Mouse (Mus musculus) midbrain, embryonic 10.5 days (tissue): ENCODE results near the gene Rad23b. TPM values are rescaled to one million over a fixed set of nuclear protein-coding genes. Genes with fewer than 3 reads are reported as not detected.

Experiments
- DNase-seq: peaks from one replicate; pipeline ENCODE4 v3.0.0-alpha.2; 2017; ENCODE audit warnings: low spot score
- H3K27ac ChIP-seq: fragments of 300-500 bp; sonication (generic); replicated peaks from 2 replicates; pipeline ENCODE4 v1.5.1; 2016; ENCODE audit warnings: mild to moderate bottlenecking
- H3K27me3 ChIP-seq: fragments of 300-500 bp; sonication (generic); 2 replicates; pipeline ENCODE4 v1.6.1; 2016; ENCODE audit warnings: low read depth, mild to moderate bottlenecking; ENCODE audit not compliant: poor library complexity, severe bottlenecking
- H3K36me3 ChIP-seq: fragments of 300-500 bp; sonication (generic); 2 replicates; pipeline ENCODE4 v1.6.1; 2016; ENCODE audit warnings: mild to moderate bottlenecking, moderate library complexity
- H3K4me1 ChIP-seq: fragments of 300-500 bp; sonication (generic); 2 replicates; pipeline ENCODE4 v1.6.1; 2016
- H3K4me3 ChIP-seq: fragments of 300-500 bp; sonication (generic); 2 replicates; pipeline ENCODE4 v1.5.1; 2016; ENCODE audit warnings: mild to moderate bottlenecking, moderate library complexity
- H3K9me3 ChIP-seq: fragments of 300-500 bp; sonication (generic); replicated peaks from 2 replicates; pipeline ENCODE4 v1.6.1; 2016; ENCODE audit warnings: mild to moderate bottlenecking
- WGBS: fragments of 180-500 bp; shearing (Covaris S2); methylation state at CpG from one replicate; pipeline ENCODE4 v1.1.7; 2016; 5-methylcytosine and 5-hydroxymethylcytosine counted together
- polyA plus RNA-seq: library from polyadenylated mRNA; unstranded; fragments of >200 nt; fragmentation: Nextera tagmentation; extraction: Ambion mirVana; gene quantifications from 2 replicates; pipeline ENCODE4 v1.2.1, GENCODE M21; 2016

Rad23b gene
- polyA plus RNA-seq, 1 experiment from 2014 or later = 91.4 TPM

DNA sequence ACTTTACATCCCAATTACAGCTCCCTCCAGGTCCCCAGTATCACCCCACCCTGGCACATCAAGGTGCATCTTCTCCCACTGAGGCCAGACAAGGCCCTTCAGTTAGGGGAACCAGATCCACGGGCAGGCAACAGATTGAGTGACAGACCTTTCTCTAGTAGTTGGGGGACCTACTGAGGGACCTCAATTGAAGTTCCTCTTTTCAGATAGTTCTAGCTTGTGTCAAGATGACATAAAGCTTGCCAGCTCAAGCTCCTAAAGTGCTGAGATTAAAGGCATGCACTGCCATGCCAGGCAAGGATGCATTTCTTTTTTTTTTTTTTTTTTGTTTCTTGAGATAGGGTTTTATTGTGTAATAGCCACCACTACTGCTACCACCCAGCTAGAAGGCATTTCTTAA is 16.2 kb downstream of the Rad23b start:
- no peak for DNase-seq
- 83% methylated on average over 1 of the region's 1 CpGs for WGBS
- Histone ChIP-seq H3K9me3 (peaks cover 3% of the 10 kb centered on the region; the same call in 1 of the 2 replicates), H3K36me3 (peaks cover 65% of the 10 kb centered on the region), H3K27me3 (no peaks in the 10 kb centered on the region), H3K4me3 (no peak overlapping the region), H3K27ac (no peak overlapping the region), H3K4me1 (no peaks in the 10 kb centered on the region)

DNA sequence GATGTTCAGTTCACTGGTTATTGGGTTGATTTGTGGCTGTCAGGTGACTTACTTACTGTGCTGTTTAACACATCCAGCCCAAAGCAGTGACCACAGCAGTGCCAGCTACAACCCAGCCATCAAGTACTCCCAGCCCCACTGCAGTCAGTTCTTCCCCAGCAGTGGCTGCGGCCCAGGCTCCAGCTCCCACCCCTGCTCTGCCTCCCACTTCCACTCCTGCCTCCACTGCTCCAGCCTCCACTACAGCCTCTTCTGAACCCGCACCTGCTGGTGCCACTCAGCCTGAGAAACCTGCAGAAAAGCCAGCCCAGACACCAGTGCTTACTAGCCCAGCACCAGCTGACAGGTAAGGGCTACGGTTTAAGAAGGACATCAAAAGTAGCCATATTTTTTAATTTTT is 20.3 kb downstream of the Rad23b start:
- Histone ChIP-seq H3K27ac (no peak overlapping the region), H3K4me1 (no peaks in the 10 kb centered on the region), H3K9me3 (no peaks in the 10 kb centered on the region), H3K27me3 (no peaks in the 10 kb centered on the region), H3K36me3 (peaks cover 71% of the 10 kb centered on the region), H3K4me3 (no peak overlapping the region)
- WGBS = 98% methylated on average over 3 of the region's 3 CpGs
- no peak for DNase-seq

GRCm38 (mm10) chr4:55371355-55371754 is 21.5 kb downstream of the Rad23b start:
- Histone ChIP-seq H3K27ac (no peak overlapping the region), H3K4me3 (no peak overlapping the region), H3K4me1 (no peaks in the 10 kb centered on the region), H3K9me3 (no peaks in the 10 kb centered on the region), H3K36me3 (peaks cover 82% of the 10 kb centered on the region), H3K27me3 (no peaks in the 10 kb centered on the region)
- WGBS = 90% methylated on average over 7 of the region's 7 CpGs
- no peak for DNase-seq

DNA sequence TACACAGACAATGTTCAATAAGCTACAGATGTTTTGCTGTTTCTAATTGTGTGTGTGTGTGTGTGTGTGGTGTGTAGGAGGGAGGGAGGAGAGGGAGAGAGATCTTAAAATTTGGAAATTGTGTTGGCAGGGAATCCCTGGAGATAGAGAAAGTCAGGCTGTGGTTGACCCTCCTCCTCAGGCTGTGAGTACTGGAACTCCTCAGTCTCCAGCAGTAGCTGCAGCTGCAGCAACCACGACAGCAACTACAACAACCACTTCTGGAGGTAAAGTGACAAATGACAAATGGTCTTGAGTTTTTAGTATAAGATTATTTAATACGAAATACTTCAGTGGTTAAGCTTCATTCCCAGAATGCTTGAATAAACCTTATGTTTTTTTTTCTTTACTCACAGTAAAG is 32.5 kb downstream of the Rad23b start:
- no peak overlapping the region for H3K27ac ChIP-seq
- DNase-seq = no peak
- 93% methylated on average over 2 of the region's 2 CpGs for WGBS

GRCm38 (mm10) chr4:55386768-55387167 is 36.9 kb downstream of the Rad23b start:
- Histone ChIP-seq H3K4me3 (no peak overlapping the region), H3K27ac (no peak overlapping the region), H3K9me3 (no peaks in the 10 kb centered on the region), H3K27me3 (no peaks in the 10 kb centered on the region), H3K36me3 (peaks cover 87% of the 10 kb centered on the region), H3K4me1 (no peaks in the 10 kb centered on the region)
- 90% methylated on average over 2 of the region's 2 CpGs for WGBS
- DNase-seq = no peak

More for the DNA sequence above, 32.5 kb downstream of the Rad23b start:
- no peaks in the 10 kb centered on the region for H3K9me3 ChIP-seq
- no peak overlapping the region for H3K4me3 ChIP-seq
- H3K4me1 ChIP-seq = no peaks in the 10 kb centered on the region
- H3K27me3 ChIP-seq = no peaks in the 10 kb centered on the region
- H3K36me3 ChIP-seq = peaks cover 98% of the 10 kb centered on the region

DNA sequence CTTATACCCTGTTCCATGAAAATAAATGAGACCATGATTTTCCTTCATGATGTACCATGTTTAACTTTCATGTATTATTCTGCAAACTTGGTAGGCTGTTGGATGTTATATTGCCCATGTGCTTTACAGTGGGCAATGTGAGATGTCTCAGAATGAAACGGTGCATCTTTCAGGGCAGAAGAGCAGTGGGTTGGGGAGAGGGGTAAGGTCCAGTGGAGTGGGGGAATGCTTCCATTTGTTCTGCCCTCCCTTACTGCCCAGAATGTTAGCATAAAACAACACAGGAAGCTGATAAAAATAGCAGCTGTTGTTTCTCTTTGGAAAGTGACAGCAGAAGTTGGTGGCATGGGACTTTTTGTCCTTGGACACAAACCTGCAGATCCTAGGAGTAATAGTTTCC is 41.6 kb downstream of the Rad23b start:
- Histone ChIP-seq H3K36me3 (peaks cover 52% of the 10 kb centered on the region), H3K4me3 (no peak overlapping the region), H3K4me1 (no peaks in the 10 kb centered on the region), H3K27me3 (no peaks in the 10 kb centered on the region), H3K9me3 (no peaks in the 10 kb centered on the region), H3K27ac (no peak overlapping the region)
- no peak for DNase-seq
- 85% methylated on average over 1 of the region's 1 CpGs for WGBS

DNA sequence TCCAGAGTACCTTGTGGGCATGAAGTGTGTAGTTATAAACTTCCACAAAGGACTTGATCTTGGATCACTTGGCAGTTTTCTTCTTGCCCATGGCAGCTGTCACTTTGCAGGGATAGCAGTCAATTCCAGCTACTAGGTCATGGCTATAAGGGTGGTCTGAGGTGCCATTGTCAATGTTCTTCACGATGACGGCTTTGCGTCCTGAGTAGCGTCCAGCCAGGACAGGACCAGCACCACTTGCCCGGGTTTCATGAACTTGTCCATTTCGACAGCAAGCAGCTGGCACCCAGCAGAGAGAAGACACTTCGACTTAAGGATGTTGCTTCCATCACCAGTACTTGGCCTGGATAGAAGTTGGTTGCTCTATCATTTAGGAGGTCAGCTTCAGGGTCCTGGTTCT is 42.6 kb downstream of the Rad23b start:
- peak; percentile 10 for DNase-seq
- no peaks in the 10 kb centered on the region for H3K4me1 ChIP-seq
- no peak overlapping the region for H3K4me3 ChIP-seq
- H3K36me3 ChIP-seq = peaks cover 43% of the 10 kb centered on the region
- 92% methylated on average over 7 of the region's 7 CpGs for WGBS
- no peaks in the 10 kb centered on the region for H3K27me3 ChIP-seq
- H3K9me3 ChIP-seq = no peaks in the 10 kb centered on the region
- no peak overlapping the region for H3K27ac ChIP-seq

DNA sequence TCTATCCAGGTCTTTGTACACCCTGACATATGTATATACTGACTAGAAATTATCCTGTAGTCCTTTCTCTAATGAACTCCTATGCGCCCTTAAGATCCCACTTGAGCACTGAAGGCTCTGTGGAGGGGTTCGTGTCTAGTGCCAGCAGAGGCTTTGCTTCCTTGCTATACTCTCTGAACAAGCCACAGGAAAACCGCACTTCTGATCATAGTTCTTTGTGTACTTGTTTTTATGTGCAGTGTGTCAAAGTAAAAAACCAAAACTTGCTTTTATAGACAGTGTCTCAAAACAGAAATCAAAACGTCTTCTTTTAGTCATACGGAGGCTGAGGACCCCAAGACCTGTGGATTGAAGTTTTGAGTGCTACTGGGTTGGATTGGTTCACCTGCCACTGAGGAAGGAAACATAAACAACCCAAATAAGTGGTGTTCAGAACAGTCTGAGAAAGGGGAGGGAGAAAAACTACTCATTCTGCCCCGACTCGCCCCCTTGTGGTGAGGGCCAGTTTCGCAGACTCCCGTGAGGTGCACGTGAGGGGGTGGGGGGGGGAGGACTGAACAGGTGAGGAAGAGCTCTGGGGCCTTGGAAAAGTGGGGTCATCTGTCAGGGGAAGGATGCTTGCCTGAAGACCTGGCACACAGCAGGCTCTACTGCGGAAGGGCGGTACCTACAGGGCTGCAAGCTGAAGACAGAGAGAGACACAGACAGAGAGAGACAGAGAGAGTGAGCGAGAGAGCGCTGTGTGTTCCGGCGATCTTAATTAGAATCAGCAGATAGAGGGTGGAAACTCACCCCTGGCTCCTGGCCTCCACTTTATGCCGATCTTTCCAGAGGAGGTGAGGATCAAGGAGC is 48.3 kb downstream of the Rad23b start:
- Histone ChIP-seq H3K9me3 (no peaks in the 10 kb centered on the region; the same call in 1 of the 2 replicates), H3K4me1 (peaks cover 10% of the 10 kb centered on the region; the same call in 1 of the 2 replicates), H3K4me3 (no peak overlapping the region), H3K27me3 (no peaks in the 10 kb centered on the region), H3K27ac (no peak overlapping the region), H3K36me3 (no peaks in the 10 kb centered on the region)
- peak; percentile 29 for DNase-seq
- WGBS = 47% methylated on average over 17 of the region's 17 CpGs

- Histone ChIP-seq H3K27ac (no peak overlapping the region), H3K9me3 (no peaks in the 10 kb centered on the region; the same call in 1 of the 2 replicates), H3K4me1 (peaks cover 10% of the 10 kb centered on the region; the same call in 1 of the 2 replicates), H3K4me3 (no peak overlapping the region), H3K27me3 (no peaks in the 10 kb centered on the region), H3K36me3 (no peaks in the 10 kb centered on the region)
- no peak for DNase-seq
- WGBS = 93% methylated on average over 11 of the region's 11 CpGs
Measured at GRCm38 (mm10) chr4:55398901-55399300, 49.1 kb downstream of the Rad23b start.

GRCm38 (mm10) chr4:55405329-55405728 is 55.5 kb downstream of the Rad23b start:
- no peaks in the 10 kb centered on the region; the same call in 1 of the 2 replicates for H3K9me3 ChIP-seq
- peaks cover 4% of the 10 kb centered on the region; the same call in 1 of the 2 replicates for H3K4me1 ChIP-seq
- no peak overlapping the region for H3K4me3 ChIP-seq
- 0 out of 2 replicates have a peak, but pooled peaks cover 3% of the 10 kb centered on the region for H3K27me3 ChIP-seq
- no peak overlapping the region for H3K27ac ChIP-seq
- DNase-seq = no peak
- no peaks in the 10 kb centered on the region for H3K36me3 ChIP-seq
- 52% methylated on average over 3 of the region's 3 CpGs for WGBS

DNA sequence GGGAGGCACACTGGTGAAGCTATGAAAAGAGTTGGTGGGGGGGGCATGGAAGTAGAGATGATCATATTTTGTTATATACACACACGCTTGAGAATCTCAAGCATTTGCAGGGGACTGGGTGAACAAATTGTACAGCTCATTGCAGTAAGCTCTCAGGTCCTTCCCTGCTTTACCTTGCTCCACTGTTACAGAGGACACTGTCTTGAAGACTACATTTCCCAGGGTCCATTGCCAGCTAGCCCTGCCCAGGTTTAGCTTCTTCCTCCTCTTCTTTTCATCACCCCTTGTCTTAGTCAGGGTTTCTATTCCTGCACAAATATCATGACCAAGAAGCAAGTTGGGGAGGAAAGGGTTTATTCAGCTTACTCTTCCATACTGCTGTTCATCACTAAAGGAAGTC is 56.7 kb downstream of the Rad23b start:
- H3K27me3 ChIP-seq = 0 out of 2 replicates have a peak, but pooled peaks cover 3% of the 10 kb centered on the region
- no peak overlapping the region for H3K4me3 ChIP-seq
- peaks cover 4% of the 10 kb centered on the region; the same call in 1 of the 2 replicates for H3K4me1 ChIP-seq
- H3K27ac ChIP-seq = no peak overlapping the region
- WGBS = 94% methylated on average over 1 of the region's 1 CpGs
- H3K9me3 ChIP-seq = no peaks in the 10 kb centered on the region; the same call in 1 of the 2 replicates
- no peaks in the 10 kb centered on the region for H3K36me3 ChIP-seq
- DNase-seq = no peak

GRCm38 (mm10) chr4:55408081-55408480 is 58.2 kb downstream of the Rad23b start:
- Histone ChIP-seq H3K27ac (no peak overlapping the region), H3K4me1 (peaks cover 4% of the 10 kb centered on the region; the same call in 1 of the 2 replicates), H3K9me3 (no peaks in the 10 kb centered on the region), H3K27me3 (0 out of 2 replicates have a peak, but pooled peaks cover 3% of the 10 kb centered on the region), H3K4me3 (no peak overlapping the region), H3K36me3 (no peaks in the 10 kb centered on the region)
- 73% methylated on average over 2 of the region's 2 CpGs for WGBS
- DNase-seq = no peak

GRCm38 (mm10) chr4:55409025-55409424 is 59.2 kb downstream of the Rad23b start:
- Histone ChIP-seq H3K4me3 (no peak overlapping the region), H3K27ac (no peak overlapping the region), H3K9me3 (no peaks in the 10 kb centered on the region), H3K36me3 (no peaks in the 10 kb centered on the region), H3K27me3 (0 out of 2 replicates have a peak, but pooled peaks cover 3% of the 10 kb centered on the region), H3K4me1 (peaks cover 4% of the 10 kb centered on the region; the same call in 1 of the 2 replicates)
- no peak for DNase-seq
- WGBS = 95% methylated on average over 16 of the region's 16 CpGs
